ENCODE assay signal across 8 mouse cellular contexts in genomic region chr14:34615082-34615481, GRCm38 (mm10). TPM values are rescaled to one million over a fixed set of nuclear protein-coding genes. Genes with fewer than 3 reads are reported as not detected.
DNase-seq lines count a peak whose midpoint lies in the region; ATAC-seq and TF ChIP-seq lines count a peak whose summit lies in the region.

No protein-coding gene starts in this region.

- no peaks in the 10 kb centered on the region for H3K4me1 ChIP-seq in hindbrain, embryonic 14.5 days (replicated peaks; ENCODE audit: control insufficient read depth, insufficient read depth, low read length)
- peaks cover 7% of the 10 kb centered on the region for H3K4me1 ChIP-seq in liver, embryonic 16.5 days (ENCODE audit: control insufficient read depth, low read depth, low read length)

- DNase-seq in 3T3-L1 (ENCODE audit: low read depth, low spot score) (peak; percentile 9), R1 (ENCODE audit: low read depth, low spot score) (peak; percentile 88)
- no peak for DNase-seq in hindbrain, embryonic 14.5 days (ENCODE audit: low spot score)
- DNase-seq in splenic B cell, adult 2 months (ENCODE audit: low read depth, low spot score): peak; percentile 2
- DNase-seq in ovary, postnatal 10 days (ENCODE audit: low spot score): no peak
- DNase-seq in layer of hippocampus, adult 2 months (ENCODE audit: low spot score in 2 of 2): no peak

- no peak for TF ChIP-seq CTCF in layer of hippocampus, adult 2 months (conservative IDR thresholded peaks at IDR 0.05)

- H3K9ac ChIP-seq in hindbrain, embryonic 14.5 days: 0 out of 2 replicates have a peak overlapping the region, but pooled peaks have one; percentile 1
- H3K9ac ChIP-seq in liver, embryonic 16.5 days (ENCODE audit: low read depth, low read length): no peak overlapping the region

- peaks cover 16% of the 10 kb centered on the region; the same call in 1 of the 2 replicates for H3K27me3 ChIP-seq in hindbrain, embryonic 14.5 days (ENCODE audit: control insufficient read depth, insufficient read depth, low read length)
- H3K27me3 ChIP-seq in liver, embryonic 16.5 days (ENCODE audit: control insufficient read depth, insufficient read depth, low read depth, low read length): peaks cover 4% of the 10 kb centered on the region
- peaks cover 2% of the 10 kb centered on the region; the same call in 1 of the 2 replicates for H3K27me3 ChIP-seq in splenic B cell, adult 2 months (ENCODE audit: control insufficient read depth, insufficient read depth, low read length, poor library complexity, severe bottlenecking)

- 0 out of 2 replicates have a peak, but pooled peaks have one; percentile 22 for ATAC-seq in hindbrain, embryonic 14.5 days (ENCODE audit: low FRiP score)
- peak; percentile 59 for ATAC-seq in liver, embryonic 16.5 days (ENCODE audit: low read depth)
- ATAC-seq in cerebellum, adult (ENCODE audit: insufficient number of reproducible peaks, low FRiP score, low TSS enrichment): no peak

- WGBS in hindbrain, embryonic 14.5 days: 2% methylated on average over 13 of the region's 13 CpGs
- 2% methylated on average over 13 of the region's 13 CpGs for WGBS in liver, embryonic 16.5 days (ENCODE audit: insufficient replicate concordance)

- no peak overlapping the region for H3K27ac ChIP-seq in hindbrain, embryonic 14.5 days
- no peak overlapping the region for H3K27ac ChIP-seq in liver, embryonic 16.5 days (ENCODE audit: low read length)
- no peak overlapping the region for H3K27ac ChIP-seq in layer of hippocampus, adult 2 months

- peak overlapping the region; percentile 28 for H3K4me2 ChIP-seq in hindbrain, embryonic 14.5 days (replicated peaks)
- H3K4me2 ChIP-seq in liver, embryonic 16.5 days (ENCODE audit: low read depth, low read length): peak overlapping the region; percentile 59

- no peaks in the 10 kb centered on the region for H3K9me3 ChIP-seq in hindbrain, embryonic 14.5 days (ENCODE audit: control insufficient read depth, low read length)
- no peaks in the 10 kb centered on the region for H3K9me3 ChIP-seq in liver, embryonic 16.5 days (replicated peaks; ENCODE audit: control insufficient read depth, low read length)

- no peak overlapping the region for H3K4me3 ChIP-seq in hindbrain, embryonic 14.5 days (replicated peaks; ENCODE audit: low read length)
- peak overlapping the region; percentile 46 for H3K4me3 ChIP-seq in liver, embryonic 16.5 days (ENCODE audit: low read depth, low read length)
- no peak overlapping the region for H3K4me3 ChIP-seq in layer of hippocampus, adult 2 months

- no peaks in the 10 kb centered on the region for H3K36me3 ChIP-seq in hindbrain, embryonic 14.5 days (replicated peaks; ENCODE audit: control insufficient read depth, insufficient read depth)
- H3K36me3 ChIP-seq in liver, embryonic 16.5 days (ENCODE audit: control insufficient read depth, insufficient read depth): no peaks in the 10 kb centered on the region
- no peaks in the 10 kb centered on the region for H3K36me3 ChIP-seq in splenic B cell, adult 2 months (ENCODE audit: control insufficient read depth, insufficient read depth, low read length, poor library complexity, severe bottlenecking)

RNA-seq across cellular contexts. Expression of gene Opn4, which starts 15.1 kb away (rescaled TPM):
- polyA plus RNA-seq in hindbrain, embryonic 14.5 days (2014; fragmentation: Nextera tagmentation; extraction: Ambion mirVana): not detected in 2 replicates
- polyA plus RNA-seq in liver, embryonic 16.5 days (2015; fragmentation: Nextera tagmentation; extraction: Ambion mirVana): 0.15 TPM in 1 of 2 replicates, not detected in the other
- not detected for total RNA-seq in layer of hippocampus, adult 2 months (2021)

RNA-seq across cellular contexts. Expression of gene Ldb3, which starts 26.6 kb away (rescaled TPM):
- 0.68 and 0.76 TPM in 2 replicates for polyA plus RNA-seq in hindbrain, embryonic 14.5 days (2014; fragmentation: Nextera tagmentation; extraction: Ambion mirVana)
- polyA plus RNA-seq in liver, embryonic 16.5 days (2015; fragmentation: Nextera tagmentation; extraction: Ambion mirVana): 2.0 and 6.0 TPM in 2 replicates
- total RNA-seq in layer of hippocampus, adult 2 months (2021): 1 to 10 TPM; 3.3 to 4.0 TPM

RNA-seq across cellular contexts. Expression of gene Wapl, which starts 58.6 kb away (rescaled TPM):
- 16.5 and 16.8 TPM in 2 replicates for polyA plus RNA-seq in hindbrain, embryonic 14.5 days (2014; fragmentation: Nextera tagmentation; extraction: Ambion mirVana)
- 18.0 and 20.1 TPM in 2 replicates for polyA plus RNA-seq in liver, embryonic 16.5 days (2015; fragmentation: Nextera tagmentation; extraction: Ambion mirVana)
- total RNA-seq in layer of hippocampus, adult 2 months (2021): 10 to 100 TPM; 56.3 to 58.7 TPM

Comparison
In these comparisons a context has a peak if more than half of its experiments do, and no peak if none do; other contexts are left out.
1. DNase-seq: peak in 3T3-L1 (single experiment), R1 (single experiment) and splenic B cell, adult 2 months (single experiment); none in hindbrain, embryonic 14.5 days (single experiment), ovary, postnatal 10 days (single experiment) and layer of hippocampus, adult 2 months (0 of 2).